Mouse (Mus musculus) ES-E14 (cell line): ENCODE results near the gene Ess2.

ENCODE experiments used
- ZC3H11A ChIP-seq: IDR thresholded peaks from 2 replicates; pipeline ENCODE4 v1.6.1; 2012; ENCODE audit warnings: low read depth, mild to moderate bottlenecking, inconsistent platforms, low read length, borderline replicate concordance
- ZNF384 ChIP-seq: IDR thresholded peaks from 2 replicates; pipeline ENCODE4 v1.6.1; 2012; ENCODE audit warnings: low read depth, low read length, inconsistent platforms

- no peak for TF ChIP-seq ZNF384
- TF ChIP-seq ZC3H11A: no peak
Measured at GRCm38 (mm10) chr16:17858592-17858991, 52.6 kb downstream of the Ess2 start.
